Mouse (Mus musculus): Measurements from ENCODE around the gene Otos.

The Otos gene

GRCm38 (mm10) chr1:92646111-92646510, 2.5 kb downstream of the Otos start:
- no peak for DNase-seq

DNA sequence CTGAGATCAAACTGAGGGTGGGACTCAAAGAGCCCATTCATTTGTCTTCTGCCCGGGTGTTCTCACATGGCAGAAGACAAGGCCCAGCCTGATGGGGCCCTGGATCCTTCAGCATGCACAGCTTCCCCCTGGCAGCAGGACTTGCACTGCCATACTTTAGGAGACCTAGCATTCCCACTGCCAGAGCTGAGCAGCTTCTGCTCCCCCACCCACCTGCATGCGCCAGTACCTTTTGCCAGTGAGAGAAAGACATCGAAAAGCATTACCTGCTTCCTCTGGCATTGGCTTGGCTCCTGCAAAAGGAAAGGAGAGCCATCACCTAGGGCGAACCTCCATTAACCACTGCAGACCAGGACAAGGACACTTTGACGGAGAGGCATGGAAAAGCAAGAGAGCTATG, 3.7 kb downstream of the Otos start:
- no peak for DNase-seq

GRCm38 (mm10) chr1:92643691-92644090, 5.0 kb downstream of the Otos start:
- DNase-seq = no peak

- peak; percentile 82 to 84 for DNase-seq
Observed at GRCm38 (mm10) chr1:92641514-92642272, 6.9 kb downstream of the Otos start, which contains the start of gene Cops9. TSS of gene Cops9 (minus strand) at chr1:92641985.

GRCm38 (mm10) chr1:92640393-92640792, 8.2 kb downstream of the Otos start:
- peak; percentile 10 to 23 for DNase-seq

DNA sequence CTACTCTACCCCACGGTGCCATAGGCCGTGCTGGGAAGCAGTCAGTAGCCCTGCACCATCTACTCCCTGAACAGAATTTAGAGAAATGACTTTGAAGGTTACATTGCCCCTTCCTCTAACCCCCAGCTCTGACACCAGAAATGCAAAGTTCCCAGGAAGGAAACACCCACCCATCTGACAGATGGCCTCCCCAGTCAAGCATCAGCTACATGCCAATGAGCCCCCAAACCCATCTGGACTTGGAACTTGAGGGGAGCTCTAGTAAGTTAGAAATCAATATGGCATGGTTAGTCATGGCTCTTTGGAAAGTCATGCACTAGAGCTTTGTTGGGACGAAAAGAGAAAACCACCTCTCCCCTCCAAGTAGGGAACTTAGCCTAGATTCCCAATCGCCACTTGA, 9.9 kb downstream of the Otos start:
- no peak for DNase-seq

DNA sequence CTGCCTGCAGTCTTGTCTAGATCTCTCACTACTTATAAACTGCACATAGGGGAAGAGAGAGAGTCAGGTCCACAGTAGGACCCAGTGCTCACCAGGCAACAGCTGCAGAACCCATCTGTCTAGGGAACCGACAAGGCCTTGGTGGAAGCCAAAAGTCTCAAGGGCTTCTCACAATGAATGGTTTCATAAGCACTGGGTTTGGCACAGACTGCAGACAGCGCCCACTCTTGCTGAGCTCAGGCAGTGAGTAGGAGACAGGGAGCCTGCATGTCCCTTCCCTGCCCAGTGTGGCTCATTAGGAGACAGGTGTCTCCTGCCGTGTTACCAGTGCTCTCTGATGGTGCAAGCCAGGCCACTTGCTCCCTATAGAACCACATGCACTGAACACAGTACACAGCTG, 10.5 kb downstream of the Otos start:
- no peak for DNase-seq

DNA sequence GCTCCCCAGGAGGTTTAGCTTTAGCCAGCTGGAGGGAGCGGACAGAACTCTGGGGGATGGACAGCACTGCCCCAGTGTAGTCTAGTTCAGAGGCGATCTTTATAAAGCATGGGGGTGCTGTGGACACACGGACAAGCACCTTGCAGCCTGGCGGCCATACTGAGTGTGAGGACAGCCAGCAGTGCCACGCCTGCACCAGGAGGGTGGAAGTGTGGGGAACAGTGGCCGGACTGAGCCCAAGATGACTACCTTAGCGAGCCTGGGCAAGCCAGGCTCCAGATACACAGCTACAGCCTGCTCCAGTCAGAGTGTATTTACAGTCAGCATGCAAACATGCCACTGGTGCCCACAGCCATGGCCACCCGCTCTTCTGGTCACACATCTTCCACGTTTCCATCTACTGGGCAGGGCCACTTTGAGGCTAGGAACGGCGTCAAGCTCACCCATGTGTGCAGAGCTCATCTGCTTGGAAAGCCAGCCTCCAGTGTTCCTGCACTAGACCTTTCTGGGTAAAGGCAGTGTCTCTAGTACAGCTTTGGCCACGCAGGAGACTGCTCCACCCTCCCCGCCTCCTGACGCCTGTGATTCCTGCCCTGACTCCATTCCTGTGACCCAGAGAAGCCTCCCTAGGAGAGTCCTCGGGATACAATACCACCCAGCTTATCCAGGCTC, 11.0 kb downstream of the Otos start:
- no peak for DNase-seq

DNA sequence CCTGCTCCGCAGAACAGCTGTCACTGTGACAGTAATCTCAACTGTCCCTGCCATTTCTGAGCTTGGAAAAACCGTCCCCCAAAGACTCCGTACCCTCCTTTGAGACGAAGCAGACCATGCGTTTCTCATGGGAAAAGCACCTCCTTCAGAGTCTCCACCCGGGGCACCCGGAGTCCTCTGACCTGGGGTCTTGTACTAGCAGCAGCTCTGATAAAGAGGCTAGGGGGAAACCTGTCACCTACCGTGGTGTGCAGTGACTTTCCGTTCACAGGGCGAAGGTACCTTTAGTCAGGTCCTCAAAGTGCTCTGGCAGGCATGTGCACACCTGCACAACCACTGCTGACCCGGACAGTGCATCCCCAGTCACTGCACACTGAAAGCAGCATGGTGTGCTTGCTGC, 12.0 kb downstream of the Otos start:
- no peak for DNase-seq

- DNase-seq = no peak
Observed at GRCm38 (mm10) chr1:92636015-92636414, 12.6 kb downstream of the Otos start.

DNA sequence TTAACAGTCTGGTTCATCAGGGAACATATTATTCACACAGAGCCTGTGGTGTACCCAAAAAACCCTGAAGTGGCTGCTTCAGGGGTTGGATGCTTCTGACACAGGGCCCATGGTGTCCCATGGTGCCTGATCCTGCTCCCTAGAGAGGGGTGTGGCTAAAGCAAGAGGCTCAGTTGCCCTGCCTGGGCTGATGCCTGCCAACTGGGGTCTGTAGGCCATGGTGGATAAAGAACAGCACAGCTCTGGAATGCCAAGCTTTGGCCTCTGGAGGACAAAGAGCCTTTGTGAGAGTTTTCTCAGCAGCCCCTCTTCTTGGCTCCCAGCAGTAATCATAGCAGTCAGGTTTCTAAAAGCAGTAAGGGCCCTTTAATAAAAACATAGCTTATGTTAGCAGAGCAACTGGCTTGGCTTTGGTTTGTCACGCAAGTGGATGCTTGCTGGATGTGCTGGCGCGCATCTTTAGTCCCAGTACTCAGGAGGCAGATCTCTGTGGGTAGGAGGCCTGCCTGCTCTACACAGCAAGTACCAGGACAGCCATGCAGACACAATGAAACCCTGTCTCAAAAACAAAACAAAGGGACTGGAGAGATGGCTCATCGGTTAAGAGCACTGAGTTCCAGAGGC, 13.6 kb downstream of the Otos start:
- no peak for DNase-seq

DNA sequence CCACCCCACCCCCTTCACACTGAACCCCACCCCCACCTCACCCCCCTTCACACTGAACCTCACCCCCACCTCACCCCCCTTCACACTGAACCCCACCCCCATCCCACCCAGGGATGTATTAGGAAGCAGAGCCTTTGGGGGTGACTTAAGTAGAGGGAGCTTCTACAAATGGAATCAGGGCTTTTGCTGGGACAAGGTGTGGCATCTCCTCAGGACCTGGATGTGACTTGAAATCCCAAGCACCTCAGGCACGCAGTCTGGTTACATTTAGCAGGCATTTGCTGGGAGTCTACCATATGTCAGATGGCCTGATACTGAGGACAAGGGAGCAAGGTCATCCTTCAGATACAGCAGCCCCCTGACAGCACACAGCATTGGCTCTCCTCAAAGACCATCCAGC, 14.1 kb downstream of the Otos start:
- DNase-seq = no peak

DNA sequence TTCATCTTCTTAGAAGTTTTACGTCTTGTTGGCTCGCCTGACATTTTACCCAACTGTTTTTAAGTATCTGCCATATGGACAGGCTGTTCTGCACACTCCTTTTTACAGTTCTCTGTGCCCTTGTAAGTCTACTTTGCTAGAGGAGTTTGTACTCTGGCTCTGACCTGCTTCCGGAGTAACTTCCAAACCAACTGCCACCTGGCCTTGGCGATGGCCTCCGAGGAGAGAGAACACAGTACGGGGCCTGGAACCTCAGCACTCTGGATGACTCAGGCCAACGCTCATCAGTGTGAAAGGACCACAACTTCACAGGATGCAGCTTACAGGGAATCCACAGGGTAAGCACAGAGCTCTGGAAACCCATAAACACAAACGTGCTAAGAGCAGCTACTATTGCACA, 14.9 kb downstream of the Otos start:
- DNase-seq = no peak

DNA sequence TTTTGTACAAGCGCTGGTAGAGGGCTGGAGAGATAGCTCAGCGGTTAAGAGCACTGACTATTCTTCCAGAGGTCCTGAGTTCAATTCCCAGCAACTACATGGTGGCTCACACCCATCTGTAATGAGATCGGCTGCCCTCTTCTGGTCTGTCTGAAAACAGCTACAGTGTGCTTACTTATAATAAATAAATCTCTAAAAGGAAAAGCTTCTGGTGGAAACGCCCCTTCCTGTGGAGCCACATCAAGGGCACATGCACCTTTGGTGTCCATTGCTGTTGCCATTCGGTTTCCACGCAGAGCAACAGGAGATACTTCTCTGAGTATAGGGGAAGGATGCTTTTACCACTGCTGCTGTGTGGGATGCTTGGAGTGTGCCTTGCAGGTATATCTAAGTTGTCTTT, 15.7 kb downstream of the Otos start:
- no peak for DNase-seq

- DNase-seq = no peak
Observed at GRCm38 (mm10) chr1:92632196-92632595, 16.4 kb downstream of the Otos start.

DNA sequence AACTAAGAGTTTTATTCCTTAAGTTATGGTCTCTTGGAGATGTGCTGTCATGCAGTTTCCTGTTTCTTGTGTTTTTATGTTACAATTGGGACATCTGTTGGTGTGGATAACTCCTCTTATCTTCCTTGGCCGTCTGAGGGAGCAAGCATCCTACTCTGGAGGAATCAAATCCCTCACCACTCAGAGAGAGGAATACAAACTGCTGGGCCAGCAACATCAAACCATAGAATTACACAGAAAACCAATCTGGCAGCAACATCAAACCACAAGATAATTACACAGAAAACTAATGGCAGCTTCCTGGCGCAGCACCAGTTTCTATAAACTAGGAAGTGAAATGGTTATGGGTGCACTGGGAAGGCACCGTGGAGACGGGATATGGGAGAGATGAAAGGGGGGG, 20.4 kb downstream of the Otos start:
- DNase-seq = no peak

- no peak for DNase-seq
Observed at GRCm38 (mm10) chr1:92618360-92618759, 30.3 kb downstream of the Otos start.

DNA sequence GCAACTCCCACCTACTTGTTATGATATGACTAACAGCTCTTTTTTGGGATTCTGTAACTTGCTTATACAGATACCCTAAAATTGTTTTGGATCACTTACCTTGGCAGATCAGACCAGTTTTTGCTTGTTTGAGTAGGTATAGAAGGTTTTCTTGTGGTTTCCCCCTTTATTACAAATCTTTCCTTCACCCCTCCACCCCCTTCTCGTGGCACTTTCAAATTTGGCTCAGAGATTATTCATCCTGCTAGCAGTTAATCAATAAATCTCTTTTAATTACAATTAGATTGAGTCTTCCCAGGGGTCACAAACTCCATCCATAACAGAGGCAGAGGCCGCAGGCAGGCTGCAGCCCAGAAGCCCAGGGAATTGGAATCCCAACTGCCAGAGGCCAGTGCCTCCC, 31.2 kb downstream of the Otos start, which contains the start of gene Olfr12:
Gene Olfr12 (plus strand): TSS at position 301 of the 400 bp plus-strand sequence.
- no peak for DNase-seq

DNA sequence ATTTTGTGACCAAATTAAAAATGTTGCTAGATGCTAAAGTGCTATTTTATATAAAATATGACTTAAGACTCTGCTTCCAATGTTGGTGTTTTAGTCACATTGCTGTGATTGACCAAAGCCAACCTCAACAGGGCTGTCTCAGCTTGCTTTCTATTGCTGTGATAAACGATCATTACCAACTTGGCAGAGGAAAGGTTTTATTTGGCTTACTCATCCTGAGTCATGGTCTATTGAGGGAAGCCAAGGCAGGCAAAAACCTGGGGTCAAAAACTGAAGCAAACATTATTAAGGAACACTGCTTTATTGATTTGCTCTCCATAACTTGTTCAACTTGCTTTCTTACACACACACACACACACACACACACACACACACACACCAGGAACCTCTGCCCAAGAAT, 32.6 kb downstream of the Otos start:
- no peak for DNase-seq

DNA sequence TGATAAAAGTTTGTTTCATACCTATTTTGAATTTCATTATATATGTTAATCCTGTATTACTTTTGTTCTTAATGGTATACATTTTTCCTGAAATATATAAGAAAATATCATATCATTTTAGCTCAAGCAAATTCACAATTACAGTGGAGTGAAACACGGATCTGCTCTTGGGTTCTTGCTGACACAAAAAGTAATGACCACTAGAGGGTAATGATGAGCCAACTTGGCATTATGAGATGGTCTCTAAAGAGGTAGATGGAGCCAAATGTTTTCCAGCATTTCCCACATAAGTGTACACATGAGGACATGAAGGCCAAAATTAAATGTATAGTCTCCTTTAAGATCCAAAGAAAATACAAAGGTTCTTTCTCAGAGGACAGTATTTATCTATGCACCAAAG, 34.1 kb downstream of the Otos start:
- DNase-seq = no peak

GRCm38 (mm10) chr1:92613175-92613574, 35.5 kb downstream of the Otos start:
- no peak for DNase-seq

DNA sequence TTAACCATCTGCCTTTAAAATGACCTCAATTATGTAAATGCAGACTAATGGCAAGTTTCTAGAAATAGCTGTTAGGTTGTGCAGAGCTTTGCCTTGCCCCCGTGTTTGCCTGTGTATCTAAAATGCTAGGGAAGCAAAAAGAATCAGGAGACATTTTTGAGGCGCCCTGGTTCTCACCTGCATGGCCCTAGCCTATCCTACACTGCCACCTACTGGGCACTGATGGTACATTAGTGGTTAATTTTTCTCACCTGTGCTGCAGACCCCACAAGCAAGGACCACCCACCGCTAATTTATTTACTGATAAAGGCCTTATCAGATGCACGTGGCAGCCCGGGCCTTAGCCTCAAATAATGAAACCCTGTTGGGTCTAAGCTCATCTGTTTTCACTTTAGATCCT, 37.6 kb downstream of the Otos start:
- DNase-seq = peak; percentile 21 to 41

GRCm38 (mm10) chr1:92607711-92608110, 40.9 kb downstream of the Otos start:
- no peak for DNase-seq

DNA sequence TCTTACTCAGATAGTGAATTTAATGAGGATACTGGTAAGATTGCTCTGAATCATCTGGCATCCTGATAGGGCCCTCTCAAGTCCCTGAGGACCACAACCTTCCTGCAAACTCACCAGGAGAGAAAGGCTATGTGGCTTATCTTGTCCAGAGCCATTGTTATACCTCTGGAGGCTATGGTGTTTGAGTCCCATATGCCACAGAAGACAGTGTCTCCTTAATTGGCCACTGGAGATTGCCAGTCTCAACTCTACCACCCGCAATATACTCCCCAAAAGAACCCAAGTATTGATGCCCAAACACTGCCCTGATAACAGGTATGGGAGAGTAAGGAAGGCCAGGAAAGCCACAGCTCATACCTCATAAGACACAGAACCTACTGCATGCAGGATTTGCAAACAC, 43.2 kb downstream of the Otos start, which contains the start of gene Olfr1410:
Gene Olfr1410 (plus strand): TSS at position 301 of the 400 bp plus-strand sequence.
- no peak for DNase-seq
